Mouse (Mus musculus) macrophage (primary cell): ENCODE data around the gene Fbxw20. TPM values are rescaled to one million over a fixed set of nuclear protein-coding genes. Genes with fewer than 3 reads are reported as not detected.
"Not testable (repeated sequence)": the region's sequence is repeated elsewhere in the genome, so short reads cannot be mapped to it uniquely, and the experiment has no call there.

Experiments
- H3K27ac ChIP-seq: fragments of 350-480 bp; formaldehyde crosslinking; 2 replicates; pipeline ENCODE4 v1.9.0; 2021
- H3K36me3 ChIP-seq: fragments of 350-480 bp; formaldehyde crosslinking; 2 replicates; pipeline ENCODE4 v1.9.0; 2021; ENCODE audit errors: inconsistent target
- H3K4me3 ChIP-seq: fragments of 350-480 bp; formaldehyde crosslinking; 2 replicates; pipeline ENCODE4 v1.9.0; 2021; ENCODE audit errors: inconsistent target
- H3K79me2 ChIP-seq: fragments of 350-480 bp; formaldehyde crosslinking; 2 replicates; pipeline ENCODE4 v1.9.0; 2021; ENCODE audit errors: inconsistent target
- WGBS: methylation state at CpG from one replicate; pipeline ENCODE4 v1.1.7; 2026; ENCODE audit warnings: inconsistent platforms; ENCODE audit not compliant: missing documents; 5-methylcytosine and 5-hydroxymethylcytosine counted together
- polyA plus RNA-seq: library from polyadenylated mRNA; stranded (reverse); fragments of 250-400 nt; gene quantifications from 3 replicates; pipeline ENCODE4 v1.2.4, GENCODE M21; 2018; ENCODE audit warnings: inconsistent platforms
- total RNA-seq, 78 experiments: library from RNA; depleted of rRNA; stranded (reverse); fragments of 250-400 nt; gene quantifications; 1 replicate in 9 of 78; 2 replicates in 24 of 78; 3 replicates in 43 of 78; 4 replicates in 2 of 78; pipeline ENCODE4 v1.2.4; 2018; ENCODE audit warnings: inconsistent platforms in 56 of 78

Fbxw20 gene
- not detected for total RNA-seq (2018; cell fraction: chromatin; rRNA removed)
- not detected for total RNA-seq (2018; cell fraction: cytosol; rRNA removed)
- total RNA-seq (2018; cell fraction: nucleus; rRNA removed), result not detected
- not detected in 3 replicates for polyA plus RNA-seq

GRCm38 (mm10) chr9:109234654-109235053 lies at the start of gene Fbxw20:
Gene Fbxw20 (minus strand): TSS chr9:109234754.
- Histone ChIP-seq H3K4me3 (no peak within 1 kb of the TSS), H3K79me2 (no peaks in the 10 kb centered on the region), H3K27ac (no peak within 1 kb of the TSS), H3K36me3 (no peaks in the 10 kb centered on the region)
- 86% methylated on average over 1 of the region's 1 CpGs for whole genome bisulfite sequencing

GRCm38 (mm10) chr9:109263041-109263440 lies 28.5 kb upstream of the Fbxw20 start:
- 54% methylated on average over 2 of the region's 2 CpGs for WGBS
- H3K79me2 ChIP-seq, result no peaks in the 10 kb centered on the region
- no peak overlapping the region for H3K27ac ChIP-seq
- H3K36me3 ChIP-seq, result no peaks in the 10 kb centered on the region
- H3K4me3 ChIP-seq, result no peak overlapping the region

- WGBS, result 74% methylated on average over 6 of the region's 6 CpGs
- H3K79me2 ChIP-seq, result no peaks in the 10 kb centered on the region
- H3K27ac ChIP-seq, result no peak overlapping the region
- no peak overlapping the region for H3K4me3 ChIP-seq
- H3K36me3 ChIP-seq, result no peaks in the 10 kb centered on the region
These were observed 16.1 kb downstream of the Fbxw20 start for GRCm38 (mm10) chr9:109218449-109218848.

- not testable (repeated sequence) for H3K4me3 ChIP-seq, H3K79me2 ChIP-seq, H3K27ac ChIP-seq, H3K36me3 ChIP-seq
- 50% methylated on average over 1 of the region's 1 CpGs for WGBS
These were observed 33.2 kb downstream of the Fbxw20 start for GRCm38 (mm10) chr9:109201347-109201746.

- H3K79me2 ChIP-seq, result no peaks in the 10 kb centered on the region
- WGBS, result 100% methylated on average over 1 of the region's 1 CpGs
- no peaks in the 10 kb centered on the region for H3K36me3 ChIP-seq
- H3K27ac ChIP-seq, result no peak overlapping the region
- no peak overlapping the region for H3K4me3 ChIP-seq
These were observed 34.2 kb downstream of the Fbxw20 start for GRCm38 (mm10) chr9:109200349-109200748.

- Histone ChIP-seq H3K27ac (no peak overlapping the region), H3K4me3 (no peak overlapping the region), H3K36me3 (no peaks in the 10 kb centered on the region), H3K79me2 (no peaks in the 10 kb centered on the region)
- 89% methylated on average over 1 of the region's 1 CpGs for WGBS
These were observed 35.2 kb downstream of the Fbxw20 start for GRCm38 (mm10) chr9:109199353-109199752.

- H3K4me3 ChIP-seq, H3K36me3 ChIP-seq, H3K79me2 ChIP-seq, H3K27ac ChIP-seq: not testable (repeated sequence)
- WGBS, result 91% methylated on average over 3 of the region's 3 CpGs
These were observed 38.7 kb downstream of the Fbxw20 start, which contains the start of gene Fbxw13 for GRCm38 (mm10) chr9:109195875-109196274. Gene Fbxw13 (minus strand): TSS chr9:109195975.

- H3K4me3 ChIP-seq, result no peak overlapping the region
- H3K79me2 ChIP-seq, result no peaks in the 10 kb centered on the region
- no peaks in the 10 kb centered on the region for H3K36me3 ChIP-seq
- 87% methylated on average over 1 of the region's 1 CpGs for WGBS
- no peak overlapping the region for H3K27ac ChIP-seq
These were observed 57.3 kb downstream of the Fbxw20 start for GRCm38 (mm10) chr9:109177208-109177607.

- no peak overlapping the region for H3K4me3 ChIP-seq
- no peaks in the 10 kb centered on the region for H3K79me2 ChIP-seq
- 83% methylated on average over 1 of the region's 1 CpGs for WGBS
- H3K27ac ChIP-seq, result no peak overlapping the region
- no peaks in the 10 kb centered on the region for H3K36me3 ChIP-seq
These were observed 58.3 kb downstream of the Fbxw20 start for GRCm38 (mm10) chr9:109176301-109176700.

Other genes with a start within 250 kb of the Fbxw20 start
- gene Ucn2, start 248.7 kb downstream of the Fbxw20 start, polyA plus RNA-seq, result not detected in 3 replicates
- 23.2 to 27.5 TPM (median 24.0 TPM) in 3 replicates for gene Pfkfb4, start 243.0 kb downstream of the Fbxw20 start, polyA plus RNA-seq
- gene Shisa5, start 196.2 kb downstream of the Fbxw20 start, polyA plus RNA-seq, result 392 to 901 TPM (median 421 TPM) in 3 replicates
- 60.4 to 194 TPM (median 98.8 TPM) in 3 replicates for gene Trex1, start 175.0 kb downstream of the Fbxw20 start, polyA plus RNA-seq
- 6.3 to 9.1 TPM (median 6.5 TPM) in 3 replicates for gene Atrip, start 160.6 kb downstream of the Fbxw20 start, polyA plus RNA-seq
- 2.5 to 7.4 TPM (median 5.7 TPM) in 3 replicates for gene Ccdc51, start 152.3 kb downstream of the Fbxw20 start, polyA plus RNA-seq
- 294 to 336 TPM (median 314 TPM) in 3 replicates for gene Tma7, start 152.2 kb downstream of the Fbxw20 start, polyA plus RNA-seq
- gene Plxnb1, start 139.4 kb downstream of the Fbxw20 start, polyA plus RNA-seq, result not detected in 3 replicates
- gene Fbxw21, start 72.7 kb downstream of the Fbxw20 start, polyA plus RNA-seq, result not detected in 3 replicates
- gene Fbxw13, start 38.8 kb downstream of the Fbxw20 start, polyA plus RNA-seq, result not detected in 3 replicates
- gene Fbxw14, start 52.9 kb upstream of the Fbxw20 start, polyA plus RNA-seq, result not detected in 3 replicates
- gene Fbxw28, start 104.9 kb upstream of the Fbxw20 start, polyA plus RNA-seq, result not detected in 3 replicates
- not detected in 3 replicates for gene Fbxw22, start 169.5 kb upstream of the Fbxw20 start, polyA plus RNA-seq
- gene Fbxw16, start 214.4 kb upstream of the Fbxw20 start, polyA plus RNA-seq, result not detected in 3 replicates